Mouse (Mus musculus) ovary, postnatal 14 days (tissue): ENCODE data around the gene Ttc28.

Source experiments
- DNase-seq: peaks from one replicate; pipeline ENCODE4 v3.0.0; 2022; ENCODE audit warnings: low spot score

The Ttc28 gene

GRCm38 (mm10) chr5:110960067-110960466 lies 80.5 kb downstream of the Ttc28 start:
- no peak for DNase-seq

- DNase-seq, result no peak
Observed at GRCm38 (mm10) chr5:110960890-110961289, 81.3 kb downstream of the Ttc28 start.

- DNase-seq, result no peak
Observed at GRCm38 (mm10) chr5:110967483-110968055, 88.0 kb downstream of the Ttc28 start.

GRCm38 (mm10) chr5:110968566-110968965 lies 89.0 kb downstream of the Ttc28 start:
- DNase-seq, result no peak

GRCm38 (mm10) chr5:110970162-110970780 lies 90.7 kb downstream of the Ttc28 start:
- DNase-seq, result no peak

- no peak for DNase-seq
Observed at GRCm38 (mm10) chr5:110976721-110977120, 97.1 kb downstream of the Ttc28 start.

- no peak for DNase-seq
Observed at GRCm38 (mm10) chr5:110977796-110978195, 98.2 kb downstream of the Ttc28 start.

- peak; percentile 63 for DNase-seq
Observed at GRCm38 (mm10) chr5:110978461-110978860, 98.9 kb downstream of the Ttc28 start.

GRCm38 (mm10) chr5:110979011-110979860 lies 99.6 kb downstream of the Ttc28 start:
- DNase-seq, result peak; percentile 34

GRCm38 (mm10) chr5:110979861-110980346 lies 100.3 kb downstream of the Ttc28 start:
- peak; percentile 14 for DNase-seq

- no peak for DNase-seq
Observed at GRCm38 (mm10) chr5:110980576-110980975, 101.0 kb downstream of the Ttc28 start.

- no peak for DNase-seq
Observed at GRCm38 (mm10) chr5:110982436-110982835, 102.8 kb downstream of the Ttc28 start.

- DNase-seq, result no peak
Observed at GRCm38 (mm10) chr5:110984136-110984681, 104.6 kb downstream of the Ttc28 start.

- DNase-seq, result no peak
Observed at GRCm38 (mm10) chr5:110996835-110997539, 117.4 kb downstream of the Ttc28 start.

- no peak for DNase-seq
Observed at GRCm38 (mm10) chr5:110997692-110998091, 118.1 kb downstream of the Ttc28 start.

- DNase-seq, result no peak
Observed at GRCm38 (mm10) chr5:110998298-110998697, 118.7 kb downstream of the Ttc28 start.

- DNase-seq, result no peak
Observed at GRCm38 (mm10) chr5:111000953-111001352, 121.3 kb downstream of the Ttc28 start.

- DNase-seq, result no peak
Observed at GRCm38 (mm10) chr5:111003220-111003619, 123.6 kb downstream of the Ttc28 start.

GRCm38 (mm10) chr5:111003750-111004149 lies 124.1 kb downstream of the Ttc28 start:
- no peak for DNase-seq

- no peak for DNase-seq
Observed at GRCm38 (mm10) chr5:111006272-111007135, 126.9 kb downstream of the Ttc28 start.

GRCm38 (mm10) chr5:111007136-111007500 lies 127.5 kb downstream of the Ttc28 start:
- DNase-seq, result no peak
